Mouse (Mus musculus) gastrocnemius, postnatal 14 days (tissue): ENCODE results near the gene Siglecg. TPM values are rescaled to one million over a fixed set of nuclear protein-coding genes. Genes with fewer than 3 reads are reported as not detected.
"Not testable (repeated sequence)": the region's sequence is repeated elsewhere in the genome, so short reads cannot be mapped to it uniquely, and the experiment has no call there.

ENCODE experiments used
- DNase-seq: peaks from one replicate; pipeline ENCODE4 v3.0.0; 2021; ENCODE audit warnings: mixed read lengths
- intact Hi-C: fragments of 180-260 bp; cut with DNase I; formaldehyde crosslinking; loops from one replicate; pipeline ENCODE4 v1.15.1; 2025; ENCODE audit warnings: low total_unique reads
- long read RNA-seq, 2 experiments: library from polyadenylated mRNA; stranded (forward); transcript quantifications; one replicate each; pipeline ENCODE4 v2.0.0; 2021
- total RNA-seq, 2 experiments: library from RNA; stranded (reverse); gene quantifications; 2 replicates each; pipeline ENCODE4 v1.2.3; 2021

Gene Siglecg
- under 1 TPM in 1 of 2 experiments, not detected in 1; 0.08 TPM for total RNA-seq
- long read RNA-seq, experiment 1, result 0 reads
- long read RNA-seq, experiment 2, result 0 reads

DNA sequence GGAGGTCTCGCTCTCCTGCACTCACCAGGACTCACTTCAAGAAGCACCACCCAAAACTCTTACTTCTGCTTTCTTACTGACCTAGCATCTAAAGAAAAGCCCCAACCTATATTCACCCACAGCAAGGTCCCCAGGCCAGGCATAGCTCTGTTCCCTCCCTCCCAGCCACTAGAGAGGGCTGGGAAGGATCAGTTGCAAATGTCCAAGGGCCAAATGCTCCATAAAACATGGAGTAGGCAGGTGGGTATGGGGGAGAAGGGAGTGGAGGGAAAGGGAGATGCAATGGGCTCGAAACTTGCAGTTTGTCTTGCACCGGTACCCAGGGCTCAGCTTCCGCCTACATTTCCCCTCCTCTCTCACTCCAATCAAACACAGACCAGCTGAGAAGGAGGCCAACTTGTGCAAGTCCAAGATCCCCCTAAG, at the start of gene Siglecg:
Siglecg (plus strand) TSS at position 74 of the 423 bp plus-strand sequence.
- no peak for DNase-seq
- intact Hi-C loops, result no loop called here

DNA sequence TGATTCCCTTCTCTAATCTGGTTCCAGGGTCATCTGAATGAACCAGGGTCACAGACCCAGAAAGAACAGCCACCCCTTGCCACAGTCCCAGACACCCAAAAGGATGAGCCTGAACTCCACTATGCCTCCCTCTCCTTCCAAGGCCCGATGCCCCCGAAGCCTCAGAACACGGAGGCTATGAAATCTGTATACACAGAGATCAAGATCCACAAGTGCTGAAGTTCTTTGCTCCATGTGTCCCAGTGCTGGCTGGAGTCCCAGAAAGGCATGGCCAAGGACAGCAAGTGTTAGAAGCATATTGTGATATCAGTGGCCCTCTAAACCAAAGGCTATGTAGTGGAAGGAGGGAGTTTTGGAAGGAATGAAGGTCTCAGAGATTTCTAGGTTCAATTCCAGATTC, 49.4 kb upstream of the Siglecg start:
- DNase-seq, result no peak
- intact Hi-C loops, result no loop called here

DNA sequence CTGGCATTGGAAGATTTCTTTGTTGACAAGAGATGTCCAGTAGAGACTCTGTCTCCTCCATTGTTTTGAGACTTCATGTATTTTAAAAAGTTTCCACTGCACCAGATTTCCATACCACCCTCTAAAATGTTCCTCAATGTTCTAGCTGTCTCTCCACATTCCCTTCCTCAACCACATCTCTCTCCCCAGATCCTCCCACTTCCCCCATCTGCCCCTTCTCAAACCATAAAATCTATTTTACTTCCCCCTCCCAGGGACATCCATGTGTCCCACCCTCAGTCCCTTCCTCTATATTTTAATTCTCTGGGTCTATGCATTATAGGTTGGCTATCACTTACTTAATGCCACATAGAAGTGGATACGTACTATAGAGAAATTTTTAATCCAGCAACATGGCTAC, 46.6 kb upstream of the Siglecg start:
- intact Hi-C loops, result no loop called here
- no peak for DNase-seq

DNA sequence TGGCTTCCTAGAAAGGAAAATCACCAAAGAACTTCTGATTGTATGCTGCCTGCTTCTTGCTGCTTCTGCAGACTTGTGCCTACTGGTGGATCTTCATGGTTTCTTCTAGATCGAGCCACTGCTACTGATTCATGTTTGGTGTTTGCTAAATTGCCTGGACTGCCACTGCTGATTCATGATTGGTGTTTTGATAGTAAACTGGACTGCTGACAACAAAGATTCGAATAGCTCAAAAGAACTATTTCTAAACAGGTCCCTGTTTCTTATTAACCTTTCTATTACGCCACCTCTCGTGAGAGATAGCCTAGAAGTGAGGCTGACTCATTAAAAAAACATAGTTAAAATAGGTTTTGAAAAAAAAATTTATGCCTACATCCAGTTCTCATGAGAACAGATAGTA, 46.0 kb upstream of the Siglecg start:
- intact Hi-C loops, result no loop called here
- DNase-seq, result no peak

DNA sequence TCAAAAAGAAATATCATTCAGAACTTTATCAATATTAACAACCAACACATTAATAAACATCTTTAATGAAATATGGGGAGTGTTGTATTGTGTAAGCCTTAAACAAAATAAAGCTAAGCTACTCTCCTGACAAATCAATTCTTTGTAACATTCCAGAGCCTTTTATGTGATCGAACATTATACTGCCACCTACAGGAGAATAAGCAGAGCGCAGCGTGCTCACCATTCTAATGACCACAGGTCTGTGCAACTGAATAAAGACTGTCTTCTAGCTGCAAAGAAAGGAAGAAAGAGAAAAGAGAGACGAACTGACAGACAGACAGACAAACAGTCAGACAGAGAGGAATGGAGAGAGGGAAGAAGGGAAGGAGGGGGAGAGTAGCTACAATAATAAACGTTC, 29.8 kb upstream of the Siglecg start:
- DNase-seq, result no peak
- intact Hi-C loops, result loop anchor here (5.0 kb wide), 1 partner anchor 96 kb away; no protein-coding TSS in a partner anchor

DNA sequence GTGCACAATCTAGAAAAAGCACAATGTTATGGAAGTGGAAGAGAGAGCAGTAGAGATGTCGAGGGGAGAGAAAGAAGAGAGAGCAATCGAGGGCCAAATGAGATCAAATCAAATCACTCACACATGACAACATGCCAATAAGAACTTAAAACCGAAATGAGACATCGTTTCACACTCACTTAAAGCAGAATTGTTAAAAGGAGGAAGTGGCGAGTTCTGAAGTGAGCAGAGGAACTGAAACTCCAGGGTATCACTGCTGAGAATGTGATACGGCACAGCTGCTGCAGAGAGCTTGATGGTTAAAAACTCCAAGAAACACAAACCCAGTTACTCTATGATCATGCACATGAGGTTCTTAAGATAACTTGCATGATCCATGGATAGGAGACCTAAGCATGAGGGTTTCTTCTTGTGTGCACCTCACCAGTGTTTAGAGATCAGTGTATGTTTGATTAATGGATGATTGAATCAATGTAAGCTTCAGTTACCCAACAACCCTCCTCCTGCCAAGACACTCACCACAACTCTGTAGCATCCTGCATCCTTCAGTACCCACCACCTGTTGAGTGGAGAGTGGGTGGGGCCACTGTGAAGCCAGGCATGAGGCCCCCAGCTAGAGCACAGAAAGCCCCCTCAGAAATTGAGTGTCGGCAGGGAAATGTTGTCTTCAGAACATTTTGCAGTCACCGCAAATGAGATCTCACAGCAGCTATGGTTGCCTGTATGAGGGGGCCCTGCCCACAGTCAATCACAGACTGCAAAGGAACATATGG, 15.5 kb upstream of the Siglecg start:
- intact Hi-C loops, result no loop called here

DNA sequence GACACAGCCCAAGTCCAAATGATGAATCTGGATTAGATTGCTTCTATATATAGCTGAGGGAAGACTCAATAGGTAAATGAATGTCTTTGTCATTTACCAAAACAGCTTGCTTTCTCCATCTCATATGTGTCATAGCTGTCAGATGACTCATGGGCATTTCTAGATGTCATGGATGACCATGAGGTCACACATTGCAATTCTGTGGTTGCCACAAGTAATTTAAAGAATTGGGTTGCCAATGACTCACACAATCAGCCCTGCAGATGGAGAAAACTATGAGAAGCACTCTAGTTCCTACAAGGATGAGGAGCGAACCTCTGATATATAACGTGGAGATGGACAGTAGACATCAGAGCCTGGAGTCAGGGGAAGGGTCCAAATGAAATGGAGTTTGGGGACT, 8.5 kb upstream of the Siglecg start:
- DNase-seq, result no peak
- intact Hi-C loops, result no loop called here

More for the DNA sequence above, 15.5 kb upstream of the Siglecg start:
- no peak for DNase-seq

DNA sequence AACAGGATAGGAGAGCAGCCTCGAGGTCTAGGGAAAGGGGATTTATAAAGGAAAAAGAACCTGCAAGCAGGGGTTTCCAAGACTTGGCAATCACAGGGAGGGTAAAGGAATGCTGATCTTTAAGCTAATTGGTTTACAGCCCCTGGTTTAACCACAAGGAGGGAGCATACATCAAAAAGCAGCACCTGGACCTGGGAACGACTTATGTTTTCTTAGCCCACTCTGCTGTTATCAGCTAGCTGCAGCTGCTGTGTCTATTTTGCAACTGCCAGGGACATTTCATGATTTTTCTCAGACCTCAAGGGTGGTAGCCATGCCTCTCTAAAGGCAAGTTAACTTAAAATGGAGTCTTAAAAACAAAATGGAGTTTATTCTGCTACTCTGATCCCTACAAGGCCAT, 5.3 kb upstream of the Siglecg start:
- no peak for DNase-seq
- intact Hi-C loops, result no loop called here

DNA sequence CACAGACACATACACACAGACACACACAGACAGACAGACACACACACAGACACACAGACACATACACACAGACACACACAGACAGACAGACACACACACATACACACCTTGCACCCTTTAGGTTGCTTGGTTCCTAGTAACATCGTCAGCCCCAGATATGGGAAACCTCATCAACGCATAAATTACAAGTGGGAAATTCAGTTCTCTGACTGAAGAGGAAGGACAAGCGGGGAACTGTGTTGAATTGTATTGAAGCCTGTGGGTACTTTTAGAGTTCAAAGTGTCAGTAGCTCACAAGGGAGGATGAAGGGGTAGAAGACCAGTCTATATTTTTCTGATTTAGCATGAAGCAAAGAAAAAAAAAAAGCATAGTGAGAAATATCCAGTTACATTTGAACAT, 431 bp upstream of the Siglecg start:
- DNase-seq, result no peak
- intact Hi-C loops, result no loop called here

DNA sequence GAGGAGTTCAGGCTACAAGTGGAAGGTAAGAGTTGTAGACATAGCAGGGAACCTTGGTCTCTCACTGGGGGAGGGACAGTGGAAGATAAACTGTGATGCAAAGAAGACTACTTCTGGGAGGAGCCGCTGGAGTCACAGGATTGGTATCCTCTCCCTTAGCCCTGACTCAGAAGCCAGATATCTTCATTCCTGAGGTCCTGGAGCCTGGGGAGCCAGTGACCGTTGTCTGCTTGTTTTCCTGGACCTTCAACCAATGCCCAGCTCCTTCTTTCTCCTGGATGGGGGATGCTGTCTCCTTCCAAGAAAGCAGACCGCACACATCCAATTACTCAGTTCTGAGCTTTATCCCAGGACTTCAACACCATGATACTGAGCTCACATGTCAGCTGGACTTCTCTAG, 1.1 kb downstream of the Siglecg start:
- intact Hi-C loops, result no loop called here

DNA sequence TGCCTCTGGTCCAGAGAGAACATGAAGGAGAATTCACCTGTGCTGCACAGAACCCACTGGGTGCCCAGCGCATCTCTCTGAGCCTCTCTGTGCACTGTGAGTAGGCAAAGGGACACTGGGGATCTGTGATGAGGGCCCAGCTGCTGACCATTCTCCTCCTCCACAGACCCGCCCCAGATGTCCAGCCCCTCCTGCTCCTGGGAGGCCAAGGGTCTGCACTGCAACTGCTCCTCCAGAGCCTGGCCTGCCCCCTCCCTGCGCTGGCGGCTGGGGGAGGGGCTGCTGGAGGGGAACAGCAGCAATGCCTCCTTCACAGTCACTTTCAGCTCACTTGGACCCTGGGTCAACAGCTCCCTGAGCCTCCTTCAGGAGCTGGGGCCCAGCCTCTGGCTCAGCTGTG, 3.7 kb downstream of the Siglecg start:
- DNase-seq, intact Hi-C loops: not testable (repeated sequence)

More for the DNA sequence above, 1.1 kb downstream of the Siglecg start:
- no peak for DNase-seq

DNA sequence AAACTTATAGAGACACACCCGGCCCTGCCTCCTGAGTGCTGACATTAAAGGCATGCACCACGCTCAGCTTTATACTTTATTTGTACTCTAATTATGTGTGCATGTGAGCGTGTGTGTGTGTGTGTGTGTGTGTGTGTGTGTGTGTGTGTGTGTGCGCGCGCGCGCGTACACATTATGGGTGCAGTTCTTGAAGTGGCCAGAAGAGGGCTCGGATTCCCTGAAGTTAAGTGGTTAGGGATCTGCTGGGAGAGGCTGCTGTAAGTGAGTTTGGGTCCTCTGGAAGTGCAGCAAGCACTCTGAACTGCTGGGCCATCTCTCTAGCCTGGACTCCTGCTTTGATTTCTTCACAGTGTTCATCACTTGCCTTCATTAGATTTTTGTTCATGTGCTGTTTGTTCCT, 9.3 kb downstream of the Siglecg start:
- DNase-seq, result no peak

DNA sequence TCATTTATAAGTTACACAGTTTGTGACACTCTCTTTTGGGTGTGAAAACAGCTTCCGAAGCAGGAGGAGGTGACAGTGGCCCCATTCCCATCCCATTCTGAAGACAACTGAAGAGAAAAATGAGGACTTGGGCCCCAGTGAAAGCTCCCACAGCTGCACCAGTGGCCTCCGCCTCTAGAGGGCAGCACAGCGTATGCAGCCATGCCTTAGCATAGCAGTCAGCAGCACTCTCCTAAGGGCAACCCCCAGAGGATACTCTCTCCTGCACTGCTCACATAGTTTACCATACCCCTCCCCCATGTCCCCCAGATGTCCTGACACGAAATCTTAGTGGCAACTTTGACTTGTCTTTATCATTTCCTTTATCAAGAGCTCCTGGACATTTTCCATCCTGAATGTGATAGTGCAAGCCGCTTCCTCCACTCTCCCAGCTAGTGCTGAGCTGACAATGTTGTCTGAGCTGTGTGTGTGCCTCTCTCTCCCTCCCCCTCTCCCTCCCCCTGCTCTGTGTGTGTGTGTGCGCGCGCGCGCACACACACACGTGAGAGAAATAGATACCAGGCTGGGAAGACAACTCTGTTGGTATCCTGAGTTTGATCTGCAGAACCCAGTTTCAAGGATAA, 15.1 kb downstream of the Siglecg start:
- intact Hi-C loops, result no loop called here
- DNase-seq, result peak; percentile 83

More for the DNA sequence above, 9.3 kb downstream of the Siglecg start:
- intact Hi-C loops, result no loop called here

DNA sequence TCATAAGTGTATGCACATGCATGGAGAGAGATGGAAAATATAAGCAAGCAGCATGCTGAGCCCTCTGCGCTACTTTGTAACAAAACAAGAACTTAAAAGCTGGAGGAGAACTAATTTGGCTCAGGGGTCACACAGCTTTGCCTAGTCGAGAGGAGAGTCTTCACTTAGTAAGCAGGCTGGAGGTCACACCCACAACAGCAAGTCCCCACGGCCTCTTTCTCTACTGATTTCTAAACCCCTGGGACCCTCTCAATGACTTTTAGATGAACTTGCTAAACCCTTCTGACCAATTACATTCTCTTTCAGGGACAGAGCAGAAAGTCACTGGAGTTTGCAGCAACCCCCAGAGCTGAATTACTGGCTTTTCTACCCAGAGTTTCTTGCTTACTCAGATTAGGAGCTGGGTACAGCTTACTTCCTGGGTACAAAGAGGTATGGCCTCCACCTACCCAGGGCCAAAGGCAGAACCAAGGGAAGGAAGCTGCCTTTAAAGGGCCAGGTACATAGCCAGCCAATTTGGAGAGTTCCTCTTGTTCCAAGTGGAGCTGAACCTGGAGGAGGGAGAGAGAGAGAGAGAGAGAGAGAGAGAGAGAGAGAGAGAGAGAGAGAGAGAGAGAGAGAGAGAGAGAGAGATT, 16.1 kb downstream of the Siglecg start:
- DNase-seq, result no peak
- intact Hi-C loops, result no loop called here

DNA sequence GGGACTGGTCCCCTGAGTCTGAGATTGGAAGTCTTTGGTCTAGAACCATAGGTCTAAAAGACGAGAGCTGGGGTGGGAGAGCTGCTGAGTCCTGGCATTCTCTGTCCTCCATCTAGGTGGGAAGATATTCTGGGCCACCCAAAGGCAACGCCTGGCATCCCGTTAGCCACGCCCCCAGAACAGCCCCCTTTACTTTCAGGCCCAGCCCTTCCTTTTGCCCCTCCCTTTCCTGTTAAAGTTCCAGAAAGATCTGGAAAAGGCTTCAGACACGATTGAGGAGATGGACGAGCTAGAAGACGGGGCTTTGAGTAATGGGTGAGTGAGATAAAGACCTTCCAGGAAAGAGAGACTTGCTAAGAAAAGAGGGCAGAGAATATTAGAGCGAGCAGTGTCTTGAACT, 19.4 kb downstream of the Siglecg start, which contains the start of gene Lim2:
Lim2 (plus strand) TSS at position 265 of the 400 bp plus-strand sequence.
- no peak for DNase-seq
- intact Hi-C loops, result loop anchor here (5.0 kb wide), 1 partner anchor 35 kb away; the partner anchor contains the start of gene Vsig10l

DNA sequence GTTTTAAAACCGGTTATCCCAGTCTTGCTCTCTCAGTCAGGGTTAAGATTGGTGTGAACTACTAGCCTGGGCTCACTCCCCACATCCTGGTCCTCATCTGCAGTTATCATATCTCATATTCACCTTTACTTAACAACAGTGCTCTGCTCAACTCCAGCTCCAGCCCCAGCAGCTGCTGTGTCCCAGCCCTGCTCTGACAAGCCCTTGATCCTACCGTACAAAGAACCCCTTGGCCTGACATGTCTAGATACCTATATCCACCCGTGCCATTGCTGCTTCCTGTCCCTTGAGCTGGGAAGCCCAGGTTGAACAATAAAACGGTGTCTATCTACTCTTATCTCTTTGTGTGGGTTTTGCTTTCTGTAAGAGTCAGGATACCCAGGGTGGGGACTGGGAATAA, 21.5 kb downstream of the Siglecg start:
- intact Hi-C loops, result loop anchor here (5.0 kb wide), 1 partner anchor 33 kb away; the partner anchor contains the start of gene Vsig10l
- no peak for DNase-seq

DNA sequence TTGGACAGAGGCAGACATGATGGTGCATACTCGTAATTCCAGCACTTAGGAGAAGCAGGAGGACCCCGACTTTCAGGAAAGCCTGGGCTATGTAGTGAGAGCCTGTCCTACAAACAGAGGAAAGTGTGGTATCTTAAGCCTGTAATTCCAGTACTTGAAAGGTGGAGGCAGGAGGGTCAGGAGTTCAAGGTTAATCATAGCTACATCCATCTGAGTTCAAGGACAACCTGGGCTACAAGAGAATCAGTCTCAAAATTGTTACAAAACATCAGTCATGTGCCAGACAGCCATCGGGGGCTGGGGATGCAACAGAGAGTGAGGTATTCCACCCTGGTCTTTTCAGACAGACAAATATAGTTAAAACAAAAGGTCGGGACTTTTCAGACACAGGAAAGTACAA, 24.9 kb downstream of the Siglecg start:
- intact Hi-C loops, result no loop called here
- DNase-seq, result no peak

DNA sequence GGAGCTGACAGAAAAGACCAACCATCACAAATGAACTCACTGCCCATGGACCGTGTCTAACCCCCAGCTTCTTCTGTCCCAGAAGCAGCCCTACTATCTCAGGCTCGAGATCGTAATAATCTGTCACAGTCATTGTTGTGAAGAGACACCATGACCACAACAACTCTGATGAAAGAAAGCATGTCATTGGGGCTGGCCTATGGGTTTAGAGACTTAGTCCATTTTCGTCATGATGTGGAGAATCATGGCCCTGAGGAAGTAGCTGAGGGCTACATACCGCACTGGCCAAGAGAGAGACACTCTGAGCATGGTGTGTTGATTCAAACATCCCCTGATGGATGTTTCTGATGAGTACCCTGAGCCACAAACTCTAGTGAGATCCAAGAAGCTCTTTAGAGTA, 26.7 kb downstream of the Siglecg start:
- no peak for DNase-seq
- intact Hi-C loops, result no loop called here

DNA sequence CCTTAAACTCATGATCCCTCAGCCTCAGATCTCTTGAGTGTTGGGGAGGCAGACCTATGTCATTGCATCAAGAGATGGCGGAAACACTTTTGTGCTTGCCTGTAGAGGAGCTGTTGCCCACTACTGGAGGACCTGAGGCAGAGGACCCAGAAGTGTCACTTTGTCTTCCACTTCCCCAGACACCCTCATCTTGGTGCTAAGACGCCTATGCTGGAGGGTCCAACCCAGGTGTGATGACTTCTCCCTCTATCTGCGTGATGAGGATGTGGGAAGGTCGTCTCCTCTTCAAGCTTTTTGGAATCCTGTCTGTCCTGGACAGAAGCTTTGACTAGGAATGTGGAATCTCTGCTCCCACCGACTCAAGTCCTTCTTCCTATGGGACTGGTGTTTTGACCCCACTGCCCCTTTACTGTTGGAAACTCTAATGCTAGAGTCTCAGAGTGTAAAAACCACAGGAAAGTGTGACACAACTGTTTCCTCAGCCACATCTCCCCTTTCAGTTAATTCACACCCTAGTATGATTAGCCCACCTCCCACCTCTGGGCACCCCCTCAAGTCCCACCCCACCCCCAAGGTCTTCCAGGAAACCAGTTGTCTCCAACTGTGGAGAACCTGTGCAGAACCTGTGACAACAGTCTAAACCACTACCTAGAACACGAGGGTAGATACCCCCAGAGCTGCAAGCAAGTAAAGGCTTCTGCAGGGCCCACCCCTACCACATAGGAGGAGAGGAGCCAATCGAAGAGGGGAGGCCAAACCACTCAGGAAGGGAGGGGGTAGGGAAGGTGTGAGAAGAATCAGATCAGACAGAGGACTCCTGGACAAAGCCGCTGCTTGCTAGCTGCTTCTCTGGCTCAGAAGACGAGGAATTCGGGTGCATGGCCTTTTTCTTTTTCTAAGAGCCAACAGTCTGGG, 28.6 kb downstream of the Siglecg start, which contains the start of gene Nkg7:
Nkg7 (plus strand) TSS at position 733 of the 915 bp plus-strand sequence.
- DNase-seq, result no peak
- intact Hi-C loops, result no loop called here
